Mouse (Mus musculus) forebrain, postnatal 0 days (tissue): ENCODE results near the gene Rpap2. TPM values are rescaled to one million over a fixed set of nuclear protein-coding genes. Genes with fewer than 3 reads are reported as not detected.

Experiments
- ATAC-seq: fragments of 200-750 bp; cut with Nextera tagmentation; 2 replicates; pipeline ENCODE4 v1.8.0; 2017; ENCODE audit warnings: mild to moderate bottlenecking, moderate library complexity
- DNase-seq: peaks from one replicate; pipeline ENCODE4 v3.0.0-alpha.2; 2015
- H3K27ac ChIP-seq: fragments of 300-500 bp; sonication (generic); 2 replicates; pipeline ENCODE4 v1.5.1; 2014; ENCODE audit warnings: low read depth, mild to moderate bottlenecking, antibody characterized with exemption, low read length, moderate library complexity, mixed read lengths
- H3K27me3 ChIP-seq: fragments of 300-500 bp; sonication (generic); 2 replicates; pipeline ENCODE4 v1.6.1; 2014; ENCODE audit warnings: mild to moderate bottlenecking, low read length, mixed read lengths; ENCODE audit not compliant: insufficient read depth
- H3K36me3 ChIP-seq: fragments of 300-500 bp; sonication (generic); 2 replicates; pipeline ENCODE4 v1.6.1; 2014; ENCODE audit warnings: mild to moderate bottlenecking, moderate library complexity; ENCODE audit not compliant: insufficient read depth
- H3K4me1 ChIP-seq: fragments of 300-500 bp; sonication (generic); 2 replicates; pipeline ENCODE4 v1.6.1; 2014; ENCODE audit warnings: antibody characterized with exemption; ENCODE audit not compliant: insufficient read depth
- H3K4me2 ChIP-seq: fragments of 300-500 bp; sonication (generic); 2 replicates; pipeline ENCODE4 v1.6.1; 2014; ENCODE audit warnings: low read depth, mild to moderate bottlenecking, moderate library complexity
- H3K4me3 ChIP-seq: fragments of 300-500 bp; sonication (generic); 2 replicates; pipeline ENCODE4 v1.5.1; 2014; ENCODE audit warnings: low read depth, low read length, mixed read lengths
- H3K9ac ChIP-seq: fragments of 300-500 bp; sonication (generic); 2 replicates; pipeline ENCODE4 v1.6.1; 2014; ENCODE audit warnings: mild to moderate bottlenecking
- H3K9me3 ChIP-seq: fragments of 300-500 bp; sonication (generic); 2 replicates; pipeline ENCODE4 v1.6.1; 2016; ENCODE audit warnings: low read length
- CTCF ChIP-seq: sonication (generic); IDR thresholded peaks from 2 replicates; pipeline ENCODE4 v1.5.1; 2016; ENCODE audit warnings: antibody characterized with exemption, control low read depth, low read depth
- WGBS: fragments of 180-500 bp; shearing (Covaris S2); extraction: QIAGEN DNeasy Blood & Tissue Kit; methylation state at CpG from one replicate; pipeline ENCODE4 v1.1.7; 2014; 5-methylcytosine and 5-hydroxymethylcytosine counted together
- polyA plus RNA-seq: library from polyadenylated mRNA; unstranded; fragments of >200 nt; fragmentation: Nextera tagmentation; extraction: Ambion mirVana; gene quantifications from 2 replicates; pipeline ENCODE4 v1.2.1, GENCODE M21; 2015
- total RNA-seq: library from RNA; depleted of rRNA; stranded (reverse); fragments of >200 nt; gene quantifications from 2 replicates; pipeline ENCODE4 v1.2.3, GENCODE M21; 2014; rRNA removed

The Rpap2 gene
- 19.2 and 24.9 TPM in 2 replicates for total RNA-seq
- 18.0 and 18.7 TPM in 2 replicates for polyA plus RNA-seq

DNA sequence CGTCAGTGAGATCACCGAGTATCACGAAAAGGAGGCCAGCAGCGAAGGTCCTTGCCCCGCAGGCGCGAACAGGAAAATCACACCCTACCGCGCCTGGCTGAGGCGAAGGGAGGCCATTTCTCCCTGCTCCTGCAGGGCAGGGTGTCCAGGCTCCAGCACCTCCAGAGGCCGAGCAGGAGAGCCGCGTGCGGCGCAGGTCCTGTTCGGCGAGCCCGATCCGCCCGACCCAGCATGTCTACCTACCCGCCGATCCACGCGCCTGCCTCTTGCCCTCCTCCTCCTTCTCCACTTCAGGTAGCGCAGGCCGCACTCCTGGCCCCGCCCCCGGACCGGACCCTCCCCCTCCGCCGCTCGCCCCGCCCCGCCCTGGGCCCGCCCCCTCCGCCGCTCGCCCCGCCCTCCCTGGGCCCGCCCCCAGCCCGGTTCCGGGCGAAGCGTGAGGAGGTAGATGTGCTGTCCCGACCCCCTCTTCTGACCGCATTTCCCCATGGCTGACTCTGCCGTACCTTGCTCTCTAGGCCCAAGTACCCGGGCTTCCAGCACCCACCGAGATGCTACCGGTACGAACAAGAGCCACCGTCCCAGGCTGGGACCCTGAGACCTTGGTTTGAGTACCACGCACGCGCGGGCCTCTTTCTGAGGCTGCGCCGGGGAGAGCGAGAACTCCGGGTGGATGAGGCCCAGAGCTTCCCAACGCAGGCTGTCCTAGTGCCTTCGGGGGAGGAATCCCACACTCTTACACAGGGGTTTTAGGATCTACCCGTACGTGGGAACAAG is at the start of gene Rpap2, which contains the start of gene Glmn:
Gene Rpap2, plus strand, starts transcription at position 73 of the 777 bp plus-strand sequence.
Gene Glmn, minus strand, starts transcription at position 588 of the 777 bp plus-strand sequence.
- peak; percentile 97 for ATAC-seq
- 1% methylated on average over 56 of the region's 64 CpGs for WGBS

DNA sequence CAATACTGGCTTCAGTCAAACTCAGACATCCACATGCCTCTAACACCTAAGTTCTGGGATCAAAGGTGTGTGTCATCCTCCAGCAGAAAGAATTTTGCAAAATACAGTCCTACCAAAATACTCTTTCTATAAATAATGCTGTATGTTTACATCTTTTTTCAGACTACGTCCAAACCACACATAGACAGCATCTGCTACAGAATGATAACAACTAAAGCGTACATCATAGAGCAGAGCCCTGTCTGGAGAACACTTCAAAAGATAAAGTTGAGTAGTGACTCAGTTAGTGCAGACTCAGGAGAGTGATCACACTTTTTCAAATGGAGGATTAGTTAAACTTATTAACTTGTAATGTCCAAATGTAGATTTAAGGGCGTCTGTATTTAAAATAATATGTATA is 49.2 kb upstream of the Rpap2 start:
- DNase-seq (no peak), ATAC-seq (no peak)
- no peak overlapping the region for H3K4me3 ChIP-seq
- H3K27ac ChIP-seq: no peak overlapping the region
- no peak overlapping the region for H3K9ac ChIP-seq
- peaks cover 20% of the 10 kb centered on the region for H3K36me3 ChIP-seq
- no peak for TF ChIP-seq CTCF
- no peak overlapping the region for H3K4me2 ChIP-seq
- no peaks in the 10 kb centered on the region for H3K4me1 ChIP-seq
- 89% methylated on average over 3 of the region's 3 CpGs for WGBS
- no peaks in the 10 kb centered on the region for H3K27me3 ChIP-seq
- no peaks in the 10 kb centered on the region for H3K9me3 ChIP-seq

More for the DNA sequence above, at the start of gene Rpap2, which contains the start of gene Glmn:
- H3K9me3 ChIP-seq: no peaks in the 10 kb centered on the region
- H3K27me3 ChIP-seq: no peaks in the 10 kb centered on the region
- 0 out of 2 replicates have a peak, but pooled peaks have one; percentile 18 for TF ChIP-seq CTCF
- peak within 1 kb of the TSS; percentile 73 for H3K4me3 ChIP-seq
- peak; percentile 94 for DNase-seq
- peak within 1 kb of the TSS; percentile 67 for H3K4me2 ChIP-seq
- H3K36me3 ChIP-seq: peaks cover 12% of the 10 kb centered on the region
- peak within 1 kb of the TSS; percentile 81 for H3K9ac ChIP-seq
- 0 out of 2 replicates have a peak, but pooled peaks cover 5% of the 10 kb centered on the region for H3K4me1 ChIP-seq
- H3K27ac ChIP-seq: peak within 1 kb of the TSS; percentile 91

- peaks cover 21% of the 10 kb centered on the region for H3K36me3 ChIP-seq
- DNase-seq: no peak
- ATAC-seq: no peak
- H3K9ac ChIP-seq: no peak overlapping the region
- H3K4me2 ChIP-seq: no peak overlapping the region
- WGBS: 93% methylated on average over 3 of the region's 3 CpGs
- TF ChIP-seq CTCF: no peak
- H3K4me3 ChIP-seq: no peak overlapping the region
- no peaks in the 10 kb centered on the region for H3K9me3 ChIP-seq
- H3K27ac ChIP-seq: no peak overlapping the region
- no peaks in the 10 kb centered on the region for H3K4me1 ChIP-seq
- H3K27me3 ChIP-seq: no peaks in the 10 kb centered on the region
Observed at GRCm38 (mm10) chr5:107548444-107548843, 48.7 kb upstream of the Rpap2 start.

DNA sequence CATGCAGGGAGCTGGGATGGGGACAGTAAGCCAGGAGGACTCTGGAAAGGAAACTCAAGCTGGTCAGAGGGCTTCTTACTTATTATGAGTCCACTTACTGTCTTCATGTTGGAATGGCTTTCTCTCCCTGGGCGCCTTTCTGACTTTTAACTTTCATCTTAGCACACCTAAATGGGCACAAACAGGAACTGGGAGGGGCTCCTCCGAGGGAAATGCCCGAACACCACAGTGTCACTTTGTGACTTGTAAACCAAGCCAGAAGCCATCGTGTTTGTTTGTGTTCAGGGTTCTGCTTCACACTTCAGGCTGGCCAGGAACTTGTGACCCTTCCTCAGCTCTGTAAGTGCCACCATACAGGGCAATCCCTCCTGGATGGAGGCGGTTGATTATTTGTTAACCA is 42.8 kb upstream of the Rpap2 start:
- TF ChIP-seq CTCF: no peak
- Histone ChIP-seq H3K36me3 (peaks cover 38% of the 10 kb centered on the region), H3K9me3 (no peaks in the 10 kb centered on the region), H3K27me3 (no peaks in the 10 kb centered on the region), H3K27ac (no peak overlapping the region), H3K4me3 (no peak overlapping the region), H3K9ac (no peak overlapping the region), H3K4me2 (no peak overlapping the region), H3K4me1 (no peaks in the 10 kb centered on the region)
- WGBS: 90% methylated on average over 5 of the region's 5 CpGs
- ATAC-seq: no peak
- no peak for DNase-seq

DNA sequence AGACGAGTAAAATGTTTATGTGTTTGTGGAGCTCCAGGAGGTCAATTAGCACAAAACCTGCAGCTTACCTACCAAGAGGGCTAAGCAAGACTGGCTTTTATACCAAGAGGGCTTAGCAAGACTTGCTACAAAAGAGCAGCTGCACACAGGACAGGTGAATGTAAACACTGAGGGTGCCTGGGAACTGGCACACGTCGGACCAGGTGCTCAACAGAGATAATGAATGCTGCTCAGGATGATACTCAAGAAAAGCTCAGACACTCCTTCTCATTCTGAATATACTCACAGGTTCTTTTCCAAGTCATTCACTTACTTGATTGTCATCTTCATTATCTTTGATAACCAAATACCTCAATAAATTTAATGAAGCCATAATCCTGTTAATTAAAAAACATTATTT is 40.2 kb upstream of the Rpap2 start:
- Histone ChIP-seq H3K4me1 (no peaks in the 10 kb centered on the region), H3K36me3 (peaks cover 49% of the 10 kb centered on the region), H3K27ac (no peak overlapping the region), H3K4me3 (no peak overlapping the region), H3K4me2 (no peak overlapping the region), H3K9ac (no peak overlapping the region), H3K9me3 (no peaks in the 10 kb centered on the region), H3K27me3 (no peaks in the 10 kb centered on the region)
- no peak for TF ChIP-seq CTCF
- DNase-seq (no peak), ATAC-seq (no peak)
- WGBS: 80% methylated on average over 3 of the region's 3 CpGs

DNA sequence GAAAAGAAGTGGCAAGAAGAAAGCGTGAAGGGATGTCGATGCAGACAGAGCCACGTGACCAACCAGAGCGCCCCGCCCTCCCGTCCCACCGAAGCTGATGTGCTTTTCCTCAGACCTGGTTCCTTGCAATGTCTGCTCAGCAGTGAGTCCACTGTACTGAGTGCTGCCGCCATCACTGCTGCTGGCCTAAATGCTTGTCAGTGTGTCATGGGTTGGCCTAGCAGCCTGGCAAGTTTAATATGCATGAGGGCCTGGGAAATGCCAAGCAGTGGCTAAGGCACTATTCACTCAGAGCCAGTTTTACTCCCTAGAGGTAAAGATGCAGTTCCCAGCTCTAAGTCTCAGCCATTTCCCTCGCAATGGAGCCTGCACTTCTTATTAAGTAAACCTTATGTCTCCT is 28.0 kb upstream of the Rpap2 start:
- Histone ChIP-seq H3K4me1 (no peaks in the 10 kb centered on the region), H3K27me3 (no peaks in the 10 kb centered on the region), H3K9ac (no peak overlapping the region), H3K27ac (no peak overlapping the region), H3K9me3 (no peaks in the 10 kb centered on the region), H3K4me3 (no peak overlapping the region), H3K36me3 (peaks cover 37% of the 10 kb centered on the region), H3K4me2 (no peak overlapping the region)
- ATAC-seq (peak; percentile 79), DNase-seq (peak; percentile 28)
- WGBS: 84% methylated on average over 9 of the region's 9 CpGs
- TF ChIP-seq CTCF: no peak

DNA sequence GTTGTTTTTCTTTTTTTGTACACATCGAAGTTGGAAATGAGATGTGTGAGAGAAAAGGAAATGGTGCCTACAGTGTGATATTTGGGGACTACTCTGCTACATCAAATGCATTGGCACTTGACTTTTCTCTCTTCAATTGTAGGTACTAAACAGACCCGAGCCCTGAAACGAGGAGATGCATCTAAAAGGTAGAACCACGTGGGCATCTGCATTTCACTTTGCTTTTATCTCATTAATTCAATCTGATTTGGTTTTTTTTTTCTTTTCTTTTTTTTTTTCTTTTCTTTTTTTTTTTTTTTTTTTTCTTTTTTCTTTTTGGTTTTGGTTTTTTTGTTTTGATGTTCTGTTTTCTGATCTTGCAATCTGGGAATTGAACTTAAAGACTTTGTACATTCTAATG is 1.2 kb downstream of the Rpap2 start:
- peak overlapping the region; percentile 73 for H3K4me3 ChIP-seq
- TF ChIP-seq CTCF: no peak
- 0 out of 2 replicates have a peak, but pooled peaks cover 5% of the 10 kb centered on the region for H3K4me1 ChIP-seq
- H3K27me3 ChIP-seq: no peaks in the 10 kb centered on the region
- peak overlapping the region; percentile 67 for H3K4me2 ChIP-seq
- no peak for ATAC-seq
- DNase-seq: peak; percentile 1
- peak overlapping the region; percentile 81; the same call in 1 of the 2 replicates for H3K9ac ChIP-seq
- no peaks in the 10 kb centered on the region for H3K9me3 ChIP-seq
- WGBS: 11% methylated on average over 4 of the region's 4 CpGs
- peaks cover 18% of the 10 kb centered on the region for H3K36me3 ChIP-seq
- peak overlapping the region; percentile 91; the same call in 1 of the 2 replicates for H3K27ac ChIP-seq
